Mouse (Mus musculus) embryo, embryonic 11 days (tissue): ENCODE measurements at regions not wholly inside any gene's neighbourhood (a gene's known extent, or its start where the extent isn't known, plus 50 kb on each side); places are given as distances from the start of the nearest gene placed in this dataset.
A peak's percentile ranks its signal among the peaks of the same experiment; 100 is the strongest.

Source experiments
- DNase-seq: peaks from one replicate; pipeline ENCODE4 v3.0.0-alpha.2; 2015

DNA sequence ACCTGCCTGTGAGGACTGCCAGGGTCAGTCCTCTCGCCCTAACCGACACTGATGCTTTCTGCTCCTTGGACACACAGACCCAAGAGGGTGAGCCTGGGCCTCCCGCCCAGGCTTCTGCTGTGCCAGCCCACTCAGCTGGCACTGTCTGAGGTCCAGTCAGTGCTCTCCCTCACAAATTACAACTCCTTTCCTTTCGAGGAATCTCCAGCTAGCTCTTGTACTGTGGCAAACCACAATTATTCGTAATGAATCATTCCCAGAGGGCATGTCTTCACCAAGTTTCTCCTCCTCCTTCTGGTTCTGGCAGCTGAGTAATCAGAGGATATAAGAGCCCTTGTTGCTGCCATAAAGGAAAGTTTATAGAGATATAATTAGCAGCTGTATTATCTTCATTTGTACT is 155.2 kb downstream of the 9530068E07Rik start:
- no peak for DNase-seq

DNA sequence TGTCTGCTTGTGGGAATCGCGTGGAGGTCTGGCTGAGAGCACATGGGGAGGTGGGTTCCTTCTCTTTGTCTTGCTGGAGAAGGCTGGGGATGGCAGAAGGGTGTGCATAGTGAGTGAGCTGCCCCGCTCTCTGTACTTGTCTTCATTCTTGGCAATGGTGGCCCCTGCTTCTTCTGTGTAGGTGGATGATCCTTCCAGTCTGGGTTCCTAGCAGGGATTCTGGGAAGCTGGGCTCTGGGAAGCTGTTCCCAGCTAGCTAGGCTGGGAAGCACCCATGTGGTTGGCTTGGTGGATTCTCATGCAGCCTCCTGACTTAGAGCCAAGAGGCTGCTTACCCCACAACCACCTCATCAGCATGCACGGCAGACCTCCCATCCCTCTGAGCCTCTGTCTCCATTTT is 156.6 kb downstream of the 9530068E07Rik start:
- DNase-seq = no peak

DNA sequence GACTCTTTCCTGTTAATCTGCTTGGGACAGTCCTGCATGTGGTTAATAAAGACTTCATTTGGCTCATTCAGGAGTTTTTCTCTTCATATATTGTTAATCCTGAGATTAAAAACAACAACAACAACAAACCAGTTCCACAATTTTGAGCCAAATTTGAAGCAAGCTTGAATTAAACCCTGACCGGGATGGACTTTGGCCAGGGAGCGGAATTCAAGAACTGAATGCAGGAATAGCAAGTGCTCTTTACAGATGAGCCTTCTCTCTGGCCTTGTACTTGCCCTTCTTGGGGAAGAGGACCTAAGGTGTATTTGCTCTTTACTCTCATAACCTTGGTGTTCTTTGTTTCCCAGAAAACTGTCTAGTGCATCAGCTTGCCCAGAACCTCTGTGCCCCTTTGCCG is 161.6 kb downstream of the 9530068E07Rik start:
- DNase-seq = no peak

DNA sequence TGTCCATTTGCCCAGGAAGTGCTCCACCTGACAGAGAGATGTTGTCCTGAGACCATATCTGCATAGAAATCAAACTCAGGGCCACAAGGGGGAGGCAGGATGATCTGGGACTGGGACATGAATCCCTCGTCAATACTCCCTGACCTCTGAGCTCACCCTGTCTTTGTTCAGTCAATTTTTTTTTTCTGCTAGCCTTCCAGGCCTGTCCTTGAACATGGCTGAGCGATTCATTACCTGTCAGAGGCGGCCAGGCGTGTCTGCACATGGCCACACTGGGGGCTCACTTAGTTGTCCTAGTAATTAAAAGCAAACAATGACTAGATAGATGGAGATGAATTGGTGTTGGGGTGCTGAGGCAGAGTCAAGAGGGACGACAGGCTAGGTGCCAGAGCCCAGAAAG is 162.6 kb downstream of the 9530068E07Rik start:
- no peak for DNase-seq

DNA sequence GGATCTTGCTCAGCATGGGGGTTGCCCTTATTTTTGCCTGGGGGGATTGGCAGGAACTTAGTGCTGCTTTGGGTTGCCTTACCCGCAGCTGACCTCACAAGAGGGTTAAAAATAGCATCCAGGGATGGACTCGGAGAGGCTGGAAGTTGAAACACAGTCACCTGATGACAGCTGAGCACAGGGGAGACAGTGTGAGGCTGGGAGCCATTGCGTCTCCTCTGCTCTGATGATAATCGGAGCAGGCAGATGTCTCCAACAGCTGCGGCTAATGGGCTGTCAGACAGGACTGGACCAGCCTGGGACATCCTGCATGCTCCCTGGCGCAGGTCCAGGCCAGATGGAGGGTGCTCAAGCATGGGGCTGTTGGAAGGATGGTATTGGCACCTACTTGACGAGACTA is 165.1 kb downstream of the 9530068E07Rik start:
- peak; percentile 27 for DNase-seq

DNA sequence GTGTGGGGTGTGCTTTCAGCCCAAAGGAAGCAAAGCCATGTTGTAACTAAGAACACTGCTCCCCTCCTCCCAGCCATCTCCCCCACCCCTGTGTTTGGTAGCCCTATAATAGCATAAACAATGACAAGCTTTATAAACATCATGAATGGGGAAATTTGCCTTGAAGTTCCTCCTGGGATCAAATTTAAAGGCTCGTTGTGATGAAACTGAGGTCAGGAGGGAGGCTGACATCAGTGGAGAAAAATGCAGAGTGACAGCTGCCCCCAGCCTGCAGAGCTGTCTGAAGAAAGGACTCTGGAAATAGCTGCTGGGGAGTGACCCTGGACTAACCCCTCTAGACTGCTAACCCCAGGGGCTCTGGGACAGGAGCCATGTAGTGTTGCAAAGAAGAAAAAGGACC is 169.2 kb downstream of the 9530068E07Rik start:
- peak; percentile 52 for DNase-seq

DNA sequence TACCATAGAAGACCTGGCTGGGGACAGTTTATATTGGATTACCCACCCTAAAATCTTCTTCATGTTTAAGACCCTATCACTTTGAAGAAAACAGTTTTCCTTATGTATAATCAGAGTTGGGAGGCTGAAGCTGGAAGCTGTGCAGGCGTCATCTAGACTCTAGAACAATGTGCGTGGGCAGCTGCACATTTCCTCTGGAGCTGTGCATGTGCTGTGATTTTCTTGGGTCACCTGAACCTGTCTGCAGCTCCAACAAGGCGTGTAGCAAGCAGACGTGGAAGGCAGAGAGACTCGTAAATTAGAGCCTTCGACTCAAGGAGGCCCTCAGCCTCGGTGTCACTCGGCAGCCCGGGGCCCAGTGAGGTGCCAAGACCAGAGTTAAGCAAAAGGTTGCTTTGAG is 169.8 kb downstream of the 9530068E07Rik start:
- no peak for DNase-seq

DNA sequence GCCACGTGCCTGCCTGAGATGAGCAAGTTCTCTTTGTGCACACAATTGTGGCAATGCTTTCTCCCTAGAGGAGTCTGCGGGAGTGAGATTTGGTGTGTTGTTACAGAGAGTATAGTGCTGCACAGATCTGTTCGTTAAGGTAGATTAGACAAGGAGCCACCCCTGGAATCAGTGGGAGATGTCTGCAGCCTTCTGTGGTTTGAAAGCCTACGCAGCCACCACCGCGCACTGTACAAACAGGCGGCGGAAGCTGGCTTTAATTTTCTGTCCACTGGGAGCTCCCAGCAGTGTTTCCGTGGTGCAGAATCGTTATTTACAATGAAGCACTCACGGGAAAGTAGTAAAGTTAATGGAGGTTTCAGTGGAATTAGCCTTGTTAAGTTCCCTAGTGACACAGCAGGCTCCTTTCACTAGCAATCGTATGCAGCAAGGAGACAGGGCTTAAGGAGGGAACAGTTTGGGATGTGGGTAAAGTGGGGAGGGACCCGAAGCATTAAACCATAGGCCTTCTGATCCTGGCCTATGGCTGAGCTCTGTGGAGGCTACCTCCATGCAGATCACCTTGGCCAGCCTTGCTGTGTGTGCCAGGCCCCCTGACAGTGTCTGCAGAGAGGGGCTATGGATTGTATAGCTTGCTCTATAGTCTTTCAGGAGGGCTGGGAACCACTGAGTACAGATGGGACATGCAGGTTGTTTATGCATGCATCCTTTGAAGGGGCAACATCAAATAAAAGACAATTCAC is 171.9 kb downstream of the 9530068E07Rik start:
- peak; percentile 8 for DNase-seq

DNA sequence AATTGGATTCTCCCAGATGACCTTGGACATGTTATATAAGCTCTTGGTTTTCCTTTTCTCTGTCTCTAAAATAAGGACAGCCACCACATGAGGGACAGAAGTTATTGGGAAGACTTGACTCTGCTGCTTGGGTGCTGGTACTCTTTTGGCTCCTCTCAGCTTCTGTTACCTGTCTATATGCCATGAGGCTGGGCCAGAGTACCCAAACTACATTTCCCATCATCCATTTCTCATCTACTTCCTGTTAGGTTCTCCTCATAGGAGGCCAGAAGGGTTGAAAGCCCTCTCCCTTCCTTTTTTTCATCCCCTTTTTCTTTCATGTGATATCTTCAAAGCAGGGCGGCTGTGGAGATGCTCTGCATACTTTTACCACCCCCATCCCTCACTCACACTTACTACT is 172.6 kb downstream of the 9530068E07Rik start:
- DNase-seq = no peak

DNA sequence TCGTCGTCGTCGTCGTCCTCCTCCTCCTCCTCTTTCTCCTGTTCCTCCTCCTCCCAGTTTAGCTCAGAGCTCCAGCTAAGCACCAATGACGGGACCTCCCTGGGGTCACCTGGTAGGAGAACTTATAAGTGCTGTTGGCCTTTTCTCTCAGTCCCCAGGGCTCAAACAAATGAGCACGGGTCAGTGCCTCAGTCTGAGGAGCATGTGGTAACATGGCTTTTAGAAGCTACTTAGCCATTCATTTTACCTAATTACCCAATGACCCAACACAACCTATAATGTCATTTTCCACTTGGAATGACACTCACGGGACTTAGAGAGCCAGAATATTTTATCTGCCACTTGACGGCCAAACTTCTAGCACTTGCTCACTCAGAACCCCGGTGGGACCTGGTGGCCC is 173.5 kb downstream of the 9530068E07Rik start:
- no peak for DNase-seq

DNA sequence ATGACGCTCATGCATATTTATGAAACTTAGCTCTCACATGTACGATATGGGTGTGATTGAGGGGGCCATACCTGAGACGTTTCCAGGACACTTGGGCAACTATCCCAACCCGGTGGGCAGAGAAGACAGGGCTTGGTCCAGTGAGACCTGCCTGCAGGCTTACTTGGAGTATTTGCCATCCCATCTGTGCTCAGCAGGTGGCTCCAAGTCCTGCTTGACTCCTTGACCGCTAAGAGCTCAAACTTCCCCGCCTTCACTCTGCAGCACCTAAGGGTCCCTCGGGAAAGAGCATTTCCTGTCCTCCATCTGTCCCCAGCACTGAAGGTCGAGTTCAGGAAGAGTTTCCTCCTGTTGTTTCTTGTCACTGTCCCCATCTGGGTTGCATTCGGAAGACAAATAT is 182.2 kb downstream of the 9530068E07Rik start:
- peak; percentile 33 for DNase-seq

DNA sequence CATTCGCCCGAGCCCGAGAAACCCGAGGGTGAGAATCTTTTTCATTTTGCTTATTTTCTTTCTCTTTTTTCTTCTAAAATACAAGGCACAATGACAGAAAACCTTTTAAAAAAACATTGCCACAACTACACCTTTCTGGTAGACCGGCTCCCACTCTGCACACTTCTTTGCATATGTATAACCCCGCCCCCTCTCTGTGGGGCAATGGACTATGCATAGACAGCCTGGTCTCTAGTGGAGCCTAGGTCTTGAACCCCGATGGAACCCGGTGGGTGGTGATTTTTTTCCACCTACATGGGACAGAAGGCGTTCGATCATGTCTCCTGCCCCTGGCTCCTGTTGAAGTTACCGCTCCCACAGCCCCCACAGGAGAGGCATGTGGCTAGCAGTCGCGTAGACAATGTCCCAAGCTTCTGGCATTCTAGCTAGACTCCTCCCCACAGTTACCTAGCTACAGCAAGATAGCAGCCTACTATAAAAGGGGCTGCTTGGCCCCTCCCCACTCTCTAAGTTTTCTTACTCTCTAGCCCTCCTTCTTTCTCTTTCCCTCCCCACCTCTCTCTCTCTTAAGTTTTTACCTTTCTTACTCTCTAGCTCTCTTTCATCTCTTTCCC is 183.6 kb downstream of the 9530068E07Rik start:
- no peak for DNase-seq

DNA sequence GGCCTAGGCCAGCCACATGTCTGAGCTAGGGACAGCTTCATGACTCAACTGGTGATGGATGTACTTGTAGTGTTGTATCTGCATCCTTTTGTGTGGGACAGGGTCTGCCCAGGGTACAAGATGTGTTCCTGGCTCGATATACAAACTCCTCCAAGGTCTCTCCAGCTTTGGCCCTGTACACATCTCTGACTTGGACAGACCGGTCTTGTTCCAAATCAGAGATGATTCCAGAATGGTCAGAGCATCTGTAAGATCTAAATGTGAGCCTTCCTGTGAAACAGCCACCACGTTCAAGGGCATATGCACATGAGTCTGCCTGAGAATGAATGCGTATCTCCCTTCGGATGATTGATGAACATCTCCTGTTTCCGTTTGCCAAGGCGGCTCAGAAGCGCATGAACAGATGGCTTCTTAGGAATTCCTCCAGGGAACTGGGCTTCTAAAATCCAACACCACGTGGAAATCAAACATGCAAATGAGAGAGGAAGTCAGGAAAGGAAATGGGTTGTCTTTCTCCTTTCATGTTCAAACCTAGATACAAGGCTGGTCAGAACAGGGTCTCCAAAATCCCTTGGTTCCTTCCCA is 172.7 kb upstream of the Fstl4 start:
- DNase-seq = peak; percentile 39

DNA sequence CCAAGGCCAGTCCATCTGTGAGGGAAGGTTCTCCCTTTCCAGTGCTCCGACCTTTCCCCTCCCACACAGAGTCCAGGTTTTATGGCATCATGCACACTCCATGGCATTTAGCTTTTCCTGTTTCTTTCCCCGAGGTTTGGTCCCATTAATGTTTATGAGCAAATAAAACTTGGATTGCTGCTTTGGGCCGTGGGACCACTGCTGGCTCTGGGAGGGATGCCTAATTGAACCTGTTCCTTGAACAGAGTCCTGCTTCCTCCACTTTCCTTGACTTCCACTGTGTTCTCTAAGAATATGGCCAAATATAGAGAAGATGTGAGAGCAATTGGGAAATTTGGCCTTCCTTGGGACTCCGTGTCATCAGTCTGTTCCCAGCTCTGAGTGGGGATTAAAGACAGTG is 170.3 kb upstream of the Fstl4 start:
- DNase-seq = no peak

DNA sequence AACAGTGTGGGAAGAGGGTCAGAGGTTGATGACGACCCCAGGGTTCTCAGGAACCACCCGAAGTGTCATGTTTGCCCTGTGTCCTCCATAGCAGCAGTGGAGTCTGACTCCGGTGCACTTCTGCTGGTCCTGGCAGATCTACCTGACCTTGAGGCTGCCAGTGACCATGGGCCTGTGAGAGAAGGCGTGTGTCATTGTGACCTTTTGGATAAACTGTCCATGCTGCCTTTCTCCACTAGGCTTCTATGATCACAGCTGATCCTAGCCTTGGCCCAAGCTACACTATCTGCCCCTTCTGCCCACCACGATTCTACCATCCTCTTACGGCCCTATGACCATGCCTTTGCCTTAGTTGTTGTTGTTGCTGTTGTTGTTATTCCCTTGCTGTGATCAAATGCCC is 163.2 kb upstream of the Fstl4 start:
- no peak for DNase-seq

DNA sequence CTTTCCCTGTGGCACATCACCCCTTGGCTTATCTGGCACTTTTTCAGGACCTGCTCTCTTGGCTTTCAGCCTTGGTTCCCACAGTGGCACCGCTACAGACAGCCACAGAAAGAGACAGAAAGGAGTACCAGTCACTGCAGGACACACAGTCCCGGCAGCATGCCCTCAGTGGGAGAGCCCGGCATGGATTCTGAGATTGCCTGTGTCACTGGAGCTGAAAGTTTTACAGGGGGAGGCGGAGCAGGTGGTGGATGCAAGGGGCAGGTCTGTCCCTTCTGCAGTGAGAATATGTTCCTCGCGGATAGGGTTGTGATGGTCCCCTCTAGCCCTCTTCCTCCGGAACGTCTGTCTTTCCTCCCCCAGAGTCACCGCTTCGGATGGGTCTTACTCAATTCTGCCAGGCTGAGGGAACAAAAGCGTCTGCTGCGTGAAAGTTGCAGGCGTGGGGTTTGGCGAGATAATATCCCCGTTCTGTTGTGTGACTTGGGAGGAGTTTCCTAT is 162.3 kb upstream of the Fstl4 start:
- no peak for DNase-seq

DNA sequence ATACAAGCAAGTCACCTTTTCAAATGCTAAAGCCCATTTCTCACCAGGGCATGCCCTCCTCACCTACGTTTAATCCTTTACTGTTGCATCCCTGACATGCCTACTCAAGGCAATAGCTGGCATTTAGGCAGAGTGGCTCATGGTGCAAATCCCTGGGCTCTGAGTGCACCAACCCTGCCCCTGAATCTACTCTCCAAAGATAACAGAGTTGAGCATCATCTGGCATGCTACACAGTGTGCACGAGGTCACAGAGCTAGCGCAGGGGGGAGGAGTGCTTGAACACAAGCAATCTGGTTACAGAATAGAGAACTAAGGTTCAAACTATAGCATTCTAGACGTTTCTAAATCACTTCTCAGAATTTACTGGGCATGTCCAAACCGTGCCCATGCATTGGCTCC is 161.6 kb upstream of the Fstl4 start:
- DNase-seq = no peak

DNA sequence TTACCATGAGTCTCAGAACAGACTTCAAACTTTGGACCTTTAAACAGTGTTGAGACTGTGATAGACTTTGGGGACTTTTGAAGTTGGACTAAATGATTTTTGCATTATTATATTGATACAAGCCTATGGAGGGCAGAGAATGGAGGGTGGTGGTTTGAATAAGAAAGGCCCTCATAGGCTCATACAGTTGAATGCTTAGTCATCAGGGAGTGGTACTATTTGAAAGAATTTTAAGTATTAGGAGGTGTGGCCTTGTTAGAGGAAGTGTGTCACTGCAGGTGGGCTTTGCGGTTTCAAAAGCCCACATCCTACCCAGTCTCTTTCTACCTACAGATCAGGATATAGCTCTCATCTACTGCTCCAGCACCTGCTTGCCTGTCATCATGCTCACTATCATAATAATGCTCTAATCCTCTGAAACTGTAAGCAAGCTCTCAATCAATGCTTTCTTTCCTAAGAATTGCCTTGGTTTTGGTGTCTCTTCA is 153.7 kb upstream of the Fstl4 start:
- DNase-seq = no peak

DNA sequence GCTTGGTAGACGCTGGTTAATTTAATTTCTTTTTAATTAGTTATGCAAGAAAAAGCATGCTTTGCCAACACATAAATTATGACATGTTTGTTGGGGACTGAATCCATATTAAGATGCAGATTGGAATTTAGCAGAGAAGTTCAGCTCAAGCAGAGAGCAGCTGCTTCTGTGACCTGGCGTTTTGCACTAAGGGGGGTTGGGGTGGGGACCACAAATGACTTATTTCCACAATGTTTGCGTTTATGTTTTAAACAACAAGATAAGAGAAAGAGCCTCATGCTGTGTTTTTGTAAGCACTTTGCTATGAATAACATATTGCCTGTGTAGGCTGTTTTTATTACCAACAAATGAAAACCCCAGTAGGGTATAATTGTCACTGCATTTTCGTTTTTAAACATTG is 148.8 kb upstream of the Fstl4 start:
- no peak for DNase-seq

DNA sequence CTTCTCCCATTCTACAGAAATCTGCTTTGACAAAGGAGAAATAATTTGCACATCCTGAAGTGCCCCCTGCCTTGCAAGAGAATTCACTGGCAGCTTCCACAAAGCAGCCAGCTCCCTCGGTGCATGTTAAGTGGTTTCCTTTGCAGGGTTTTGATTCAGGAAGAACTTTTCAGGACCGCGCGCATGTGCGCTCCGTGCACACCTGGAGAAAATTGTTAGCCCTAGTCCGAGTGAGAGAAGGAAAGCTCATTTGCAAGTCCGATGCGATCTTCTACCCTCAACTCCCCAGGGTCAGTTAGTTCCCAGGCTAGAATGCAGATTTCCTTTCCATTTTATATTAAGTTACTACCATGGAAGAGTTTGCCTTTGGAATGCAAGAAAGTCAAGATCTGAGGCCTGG is 145.8 kb upstream of the Fstl4 start:
- DNase-seq = no peak

DNA sequence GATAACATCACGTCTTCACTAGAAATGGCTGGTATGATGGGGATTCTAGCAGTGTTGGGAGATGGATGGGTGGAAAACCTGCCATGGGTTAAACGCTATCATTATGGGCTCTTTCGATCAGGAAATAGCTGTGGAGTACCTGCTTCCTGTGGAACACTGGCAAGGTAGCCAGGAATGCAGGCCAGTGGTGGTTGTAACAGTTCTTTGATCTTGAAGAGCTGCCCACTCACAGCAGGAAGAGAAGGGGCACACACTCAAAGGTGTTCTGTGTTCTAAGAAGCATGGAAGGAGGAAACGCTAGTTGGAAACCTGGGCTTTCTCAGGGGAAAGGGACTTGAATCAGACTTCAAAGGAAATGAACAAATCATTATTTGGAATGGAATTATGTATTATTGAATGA is 141.6 kb upstream of the Fstl4 start:
- no peak for DNase-seq

DNA sequence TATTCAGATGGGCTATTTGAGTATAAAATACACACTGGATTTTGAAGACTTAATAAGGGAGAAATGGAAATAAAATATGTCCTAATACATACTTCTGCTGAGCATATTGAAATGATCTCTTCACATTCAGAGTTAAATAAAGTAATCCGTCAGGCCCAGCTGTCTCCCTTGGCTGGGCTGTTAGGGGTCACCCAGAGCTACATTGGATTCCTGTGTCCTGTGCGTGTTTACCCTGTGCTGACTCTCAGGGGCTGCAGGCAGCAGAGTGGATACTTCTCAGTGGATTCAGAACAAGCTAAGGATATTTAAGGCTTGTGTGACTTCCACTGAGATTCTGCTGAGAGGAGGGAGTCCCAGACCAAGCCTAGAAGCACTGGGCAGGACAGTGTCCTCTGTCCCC is 135.6 kb upstream of the Fstl4 start:
- DNase-seq = no peak

DNA sequence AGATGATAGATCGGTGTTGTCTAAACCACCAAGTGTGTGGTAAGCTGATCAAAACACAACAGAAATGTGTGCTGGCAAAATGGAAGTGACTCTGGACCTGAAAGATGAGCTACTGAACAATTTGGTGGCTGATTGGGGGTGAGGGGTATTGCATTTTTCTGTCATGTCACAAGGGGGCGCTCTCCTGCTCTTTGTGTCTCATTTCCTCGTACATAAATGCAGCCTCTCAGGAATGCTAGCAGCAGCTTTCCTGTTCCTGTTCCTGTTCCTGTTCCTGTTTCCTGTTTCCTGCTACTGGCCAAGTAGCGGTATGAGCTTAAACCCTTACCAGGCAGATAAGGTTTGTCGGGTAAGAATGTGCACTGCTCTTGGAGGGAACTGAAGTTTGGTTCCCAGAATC is 134.7 kb upstream of the Fstl4 start:
- no peak for DNase-seq

DNA sequence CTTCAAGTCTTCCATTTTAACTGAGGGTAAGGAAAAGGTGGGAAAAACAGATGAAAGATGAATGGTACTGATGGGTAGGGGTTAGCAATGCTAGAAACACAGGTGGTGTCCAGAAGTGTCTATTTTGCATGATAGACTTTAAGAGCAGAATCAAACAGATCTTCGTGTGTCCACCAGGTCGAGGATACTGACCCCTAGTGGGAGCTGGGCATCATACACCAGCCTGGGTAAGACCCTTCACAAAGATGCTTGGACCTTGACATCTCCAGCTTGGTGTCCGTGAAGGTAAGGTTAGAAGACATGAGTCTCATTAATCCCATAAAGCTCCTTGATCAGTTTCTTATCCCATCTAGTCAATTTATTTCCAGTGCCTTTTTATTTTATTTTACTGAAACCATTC is 132.9 kb upstream of the Fstl4 start:
- DNase-seq = no peak
